Mouse (Mus musculus) MEL (cell line): ENCODE measurements around the gene Smim15. TPM values are rescaled to one million over a fixed set of nuclear protein-coding genes. Genes with fewer than 3 reads are reported as not detected.

ENCODE experiments used
- DNase-seq: peaks from one replicate; pipeline ENCODE4 v3.0.0; 2011; ENCODE audit warnings: low read depth, low spot score
- H3K27ac ChIP-seq: 2 replicates; pipeline ENCODE4 v1.5.1; 2012; ENCODE audit warnings: low read depth, mild to moderate bottlenecking, control low read depth, low read length, moderate library complexity; ENCODE audit not compliant: control insufficient read depth
- H3K27me3 ChIP-seq, 2 experiments: fragments of 150-350 bp in 1 of 2; sonication (generic) in 1 of 2; 2 replicates each; pipeline ENCODE4 v1.6.1; 2012; ENCODE audit warnings: low read length in 2 of 2, mild to moderate bottlenecking in 2 of 2, improper control_type of control experiment in 1 of 2, moderate library complexity in 1 of 2; ENCODE audit not compliant: insufficient read depth in 2 of 2, control insufficient read depth in 1 of 2
- H3K36me3 ChIP-seq, 2 experiments: 2 replicates each; pipeline ENCODE4 v1.6.1; 2012 to 2014; ENCODE audit warnings: low read length in 2 of 2, improper control_type of control experiment in 1 of 2, inconsistent platforms in 1 of 2, mild to moderate bottlenecking in 1 of 2; ENCODE audit not compliant: insufficient read depth in 2 of 2, control insufficient read depth in 1 of 2
- H3K4me1 ChIP-seq, 2 experiments: fragments of 150-350 bp in 1 of 2; sonication (generic) in 1 of 2; 2 replicates each; pipeline ENCODE4 v1.6.1; 2012; ENCODE audit warnings: low read length in 2 of 2, improper control_type of control experiment in 1 of 2, mild to moderate bottlenecking in 1 of 2; ENCODE audit not compliant: insufficient read depth in 2 of 2, control insufficient read depth in 1 of 2
- H3K4me3 ChIP-seq, 2 experiments: fragments of 150-350 bp in 1 of 2; sonication (generic) in 1 of 2; 2 replicates each; pipeline ENCODE4 v1.5.1; 2012; ENCODE audit warnings: low read depth in 2 of 2, low read length in 2 of 2, mild to moderate bottlenecking in 2 of 2, moderate library complexity in 2 of 2, control low read depth in 1 of 2, improper control_type of control experiment in 1 of 2; ENCODE audit not compliant: control insufficient read depth in 1 of 2, insufficient read depth in 1 of 2
- H3K79me2 ChIP-seq: 2 replicates; pipeline ENCODE4 v1.6.1; 2012; ENCODE audit warnings: mild to moderate bottlenecking, low read length, moderate library complexity; ENCODE audit not compliant: control insufficient read depth, poor library complexity, insufficient read depth
- H3K9ac ChIP-seq: 2 replicates; pipeline ENCODE4 v1.6.1; 2012; ENCODE audit warnings: low read depth, mild to moderate bottlenecking, control low read depth, low read length, moderate library complexity; ENCODE audit not compliant: control insufficient read depth, poor library complexity, severe bottlenecking
- H3K9me3 ChIP-seq: fragments of 150-350 bp; sonication (generic); replicated peaks from 2 replicates; pipeline ENCODE4 v1.6.1; 2012; ENCODE audit warnings: mild to moderate bottlenecking, low read length, improper control_type of control experiment, moderate library complexity; ENCODE audit not compliant: insufficient read depth
- BHLHE40 ChIP-seq: IDR thresholded peaks from 2 replicates; pipeline ENCODE4 v1.6.1; 2012; ENCODE audit warnings: low read depth, mild to moderate bottlenecking, inconsistent platforms, low read length, improper control_type of control experiment, borderline replicate concordance
- CTCF ChIP-seq, 3 experiments: IDR thresholded peaks in 2 of 3; conservative IDR thresholded peaks in 1 of 3; 2 replicates each; pipeline ENCODE4 v1.5.1; 2011 to 2012; ENCODE audit warnings: low read length in 3 of 3, low read depth in 2 of 3, mild to moderate bottlenecking in 2 of 3, improper control_type of control experiment in 1 of 3, inconsistent platforms in 1 of 3, mixed read lengths in 1 of 3, moderate library complexity in 1 of 3; ENCODE audit not compliant: control insufficient read depth in 1 of 3, insufficient read depth in 1 of 3, poor library complexity in 1 of 3, severe bottlenecking in 1 of 3
- GATA1 ChIP-seq: IDR thresholded peaks from 2 replicates; pipeline ENCODE4 v1.6.1; 2011; ENCODE audit warnings: low read depth, low read length, improper control_type of control experiment
- HCFC1 ChIP-seq: IDR thresholded peaks from 2 replicates; pipeline ENCODE4 v1.6.1; 2012; ENCODE audit warnings: low read depth, mild to moderate bottlenecking, inconsistent platforms, low read length, improper control_type of control experiment, moderate library complexity
- MAFK ChIP-seq: IDR thresholded peaks from 2 replicates; pipeline ENCODE4 v1.6.1; 2011; ENCODE audit warnings: low read depth, mild to moderate bottlenecking, low read length, improper control_type of control experiment, borderline replicate concordance
- MAX ChIP-seq: IDR thresholded peaks from 2 replicates; pipeline ENCODE4 v1.6.1; 2011; ENCODE audit warnings: low read length, improper control_type of control experiment
- MAZ ChIP-seq: IDR thresholded peaks from 2 replicates; pipeline ENCODE4 v1.6.1; 2012; ENCODE audit warnings: low read depth, mild to moderate bottlenecking, inconsistent platforms, low read length, improper control_type of control experiment
- MXI1 ChIP-seq: IDR thresholded peaks from 2 replicates; pipeline ENCODE4 v1.6.1; 2011; ENCODE audit warnings: mild to moderate bottlenecking, low read depth, low read length, improper control_type of control experiment
- MYB ChIP-seq: IDR thresholded peaks from 2 replicates; pipeline ENCODE4 v1.6.1; 2011; ENCODE audit warnings: mild to moderate bottlenecking, low read depth, low read length, improper control_type of control experiment
- MYC ChIP-seq: IDR thresholded peaks from 2 replicates; pipeline ENCODE4 v1.6.1; 2011; ENCODE audit warnings: low read depth, mild to moderate bottlenecking, low read length, improper control_type of control experiment, moderate library complexity
- NELFE ChIP-seq: IDR thresholded peaks from 2 replicates; pipeline ENCODE4 v1.6.1; 2011; ENCODE audit warnings: low read depth, low read length, improper control_type of control experiment
- NRF1 ChIP-seq: IDR thresholded peaks from 2 replicates; pipeline ENCODE4 v1.6.1; 2014; ENCODE audit warnings: low read depth, mild to moderate bottlenecking, inconsistent platforms, low read length, improper control_type of control experiment, moderate library complexity; ENCODE audit not compliant: poor library complexity, insufficient read depth, severe bottlenecking
- POLR2AphosphoS2 ChIP-seq: IDR thresholded peaks from 2 replicates; pipeline ENCODE4 v1.6.1; 2011; ENCODE audit warnings: low read length, improper control_type of control experiment
- POLR2AphosphoS5 ChIP-seq: IDR thresholded peaks from 2 replicates; pipeline ENCODE4 v1.6.1; 2012; ENCODE audit warnings: low read depth, borderline replicate concordance, mild to moderate bottlenecking, inconsistent platforms, low read length, moderate library complexity, mixed read lengths
- SIN3A ChIP-seq: IDR thresholded peaks from 2 replicates; pipeline ENCODE4 v1.6.1; 2012; ENCODE audit warnings: low read length, improper control_type of control experiment, inconsistent platforms
- SMC3 ChIP-seq: IDR thresholded peaks from 2 replicates; pipeline ENCODE4 v1.6.1; 2011; ENCODE audit warnings: low read depth, low read length, improper control_type of control experiment
- TAL1 ChIP-seq: IDR thresholded peaks from 2 replicates; pipeline ENCODE4 v1.6.1; 2012; ENCODE audit warnings: mild to moderate bottlenecking, inconsistent platforms, low read length, moderate library complexity, mixed read lengths
- TBP ChIP-seq: IDR thresholded peaks from 2 replicates; pipeline ENCODE4 v1.8.0; 2011; ENCODE audit warnings: low read depth, low read length, improper control_type of control experiment
- UBTF ChIP-seq: IDR thresholded peaks from 2 replicates; pipeline ENCODE4 v1.6.1; 2012; ENCODE audit warnings: low read depth, mild to moderate bottlenecking, inconsistent platforms, low read length, improper control_type of control experiment, moderate library complexity, borderline replicate concordance; ENCODE audit not compliant: insufficient read depth
- ZC3H11A ChIP-seq: IDR thresholded peaks from 2 replicates; pipeline ENCODE4 v1.6.1; 2012; ENCODE audit warnings: low read depth, mild to moderate bottlenecking, inconsistent platforms, low read length, improper control_type of control experiment
- ZMIZ1 ChIP-seq: IDR thresholded peaks from 2 replicates; pipeline ENCODE4 v1.6.1; 2012; ENCODE audit warnings: low read depth, mild to moderate bottlenecking, inconsistent platforms, low read length, improper control_type of control experiment, moderate library complexity
- ZNF384 ChIP-seq: IDR thresholded peaks from 2 replicates; pipeline ENCODE4 v1.6.1; 2012; ENCODE audit warnings: low read depth, mild to moderate bottlenecking, inconsistent platforms, low read length, improper control_type of control experiment
- polyA plus RNA-seq, 2 experiments: library from polyadenylated mRNA; stranded (reverse) in 1 of 2; unstranded in 1 of 2; fragments of >175 nt in 1 of 2; fragments of >200 nt in 1 of 2; gene quantifications; 2 replicates each; pipeline versions ENCODE4 v1.2.1 to v1.2.4; 2012; ENCODE audit warnings: low replicate concordance in 2 of 2, low read depth in 1 of 2; ENCODE audit not compliant: insufficient read length in 2 of 2, insufficient read depth in 1 of 2, missing spikeins in 1 of 2
- total RNA-seq: library from RNA; depleted of rRNA; stranded (reverse); fragments of 300-350 nt; gene quantifications from 2 replicates; pipeline ENCODE4 v1.2.3, GENCODE M21; 2012

Gene Smim15
- total and polyA plus RNA-seq, 3 experiments: 73.4 to 122 TPM; not detected in 1

- Histone ChIP-seq H3K4me3 (no peak overlapping the region), H3K79me2 (no peaks in the 10 kb centered on the region), H3K36me3 (no peaks in the 10 kb centered on the region), H3K27me3 (no peaks in the 10 kb centered on the region), H3K27ac (no peak overlapping the region), H3K9me3 (no peaks in the 10 kb centered on the region), H3K9ac (no peak overlapping the region), H3K4me1 (no peaks in the 10 kb centered on the region)
- peak; percentile 48; the same call in 1 of the 2 replicates for TF ChIP-seq ZNF384
- no peak for TF ChIP-seq MAFK
- DNase-seq: no peak
These were observed 36.4 kb upstream of the Smim15 start for GRCm38 (mm10) chr13:108007861-108008260.

DNA sequence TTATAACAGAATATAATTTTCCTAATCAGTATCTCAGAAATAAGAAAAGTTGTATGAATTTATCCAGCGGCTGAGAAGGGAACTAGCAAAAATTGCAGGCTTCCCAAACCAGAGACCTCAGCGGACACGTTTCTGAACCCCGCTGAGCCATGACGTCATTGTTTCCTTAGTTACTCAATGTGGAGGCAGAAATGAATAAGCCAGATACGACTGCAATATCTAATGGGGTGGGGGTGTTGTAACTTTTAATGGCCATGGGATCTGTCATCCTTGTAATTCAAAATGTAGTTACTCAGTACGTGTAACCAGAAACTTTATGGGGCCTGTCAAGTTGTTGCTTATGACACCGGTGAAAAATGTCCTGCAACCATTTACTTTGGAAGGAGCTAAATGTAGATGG, 31.1 kb upstream of the Smim15 start:
- Histone ChIP-seq H3K9ac (no peak overlapping the region), H3K4me3 (no peak overlapping the region), H3K27me3 (no peaks in the 10 kb centered on the region), H3K9me3 (no peaks in the 10 kb centered on the region), H3K4me1 (peaks cover 0 to 3% of the 10 kb centered on the region in 2 experiments; a peak in 1 of 4 replicates), H3K27ac (no peak overlapping the region), H3K36me3 (no peaks in the 10 kb centered on the region), H3K79me2 (no peaks in the 10 kb centered on the region)
- TF ChIP-seq BHLHE40 (no peak), MXI1 (no peak), NELFE (no peak), SMC3 (no peak), NRF1 (no peak), TBP (no peak), MAX (no peak), MYC (no peak)
- DNase-seq: no peak

GRCm38 (mm10) chr13:108013839-108014238, 30.4 kb upstream of the Smim15 start:
- Histone ChIP-seq H3K9ac (no peak overlapping the region), H3K4me1 (peaks cover 0 to 5% of the 10 kb centered on the region in 2 experiments; a peak in 1 of 4 replicates), H3K9me3 (no peaks in the 10 kb centered on the region), H3K79me2 (no peaks in the 10 kb centered on the region), H3K27me3 (no peaks in the 10 kb centered on the region), H3K36me3 (no peaks in the 10 kb centered on the region), H3K27ac (no peak overlapping the region), H3K4me3 (no peak overlapping the region)
- no peak for TF ChIP-seq MYB
- TF ChIP-seq TAL1: no peak
- no peak for TF ChIP-seq POLR2AphosphoS5
- no peak for TF ChIP-seq POLR2AphosphoS2
- no peak for TF ChIP-seq ZMIZ1
- TF ChIP-seq ZC3H11A: no peak
- no peak for TF ChIP-seq CTCF (IDR thresholded peaks at IDR 0.05 in 2 of 3, conservative IDR thresholded peaks at IDR 0.05 in 1 of 3; ENCODE audit: control insufficient read depth in 1 of 3, insufficient read depth in 1 of 3, low read depth in 2 of 3, low read length in 3 of 3, poor library complexity in 1 of 3, severe bottlenecking in 1 of 3)
- TF ChIP-seq SIN3A: no peak
- TF ChIP-seq GATA1: no peak
- TF ChIP-seq TBP: no peak
- TF ChIP-seq MAZ: no peak
- no peak for TF ChIP-seq HCFC1
- no peak for TF ChIP-seq UBTF
- no peak for TF ChIP-seq NELFE
- no peak for DNase-seq
